Mouse (Mus musculus) hematopoietic stem cell, adult 5-6 weeks (primary cell): ENCODE results near the gene Tubb1. TPM values are rescaled to one million over a fixed set of nuclear protein-coding genes. Genes with fewer than 3 reads are reported as not detected.

Experiments used
- ATAC-seq, 2 experiments: fragments of 125-278 bp in 1 of 2; replicated peaks in 1 of 2; 2 replicates each; pipeline ENCODE4 v1.8.0; 2016 to 2017; ENCODE audit warnings: inconsistent platforms in 2 of 2, mild to moderate bottlenecking in 2 of 2, moderate number of reproducible peaks in 2 of 2, low read depth in 1 of 2, moderate TSS enrichment in 1 of 2; ENCODE audit not compliant: low FRiP score in 2 of 2, poor library complexity in 2 of 2, severe bottlenecking in 2 of 2, insufficient read depth in 1 of 2, low TSS enrichment in 1 of 2
- total RNA-seq: library from RNA; stranded (forward); fragments of 172-1452, 232-1000 nt; gene quantifications from 2 replicates; pipeline ENCODE4 v1.2.3, GENCODE M21; 2017

The Tubb1 gene
- total RNA-seq, 1 experiment from 2014 or later: not detected

- no peak; a peak in 1 of 4 replicates for ATAC-seq
Observed at GRCm38 (mm10) chr2:174473550-174473927, 23.0 kb downstream of the Tubb1 start.

DNA sequence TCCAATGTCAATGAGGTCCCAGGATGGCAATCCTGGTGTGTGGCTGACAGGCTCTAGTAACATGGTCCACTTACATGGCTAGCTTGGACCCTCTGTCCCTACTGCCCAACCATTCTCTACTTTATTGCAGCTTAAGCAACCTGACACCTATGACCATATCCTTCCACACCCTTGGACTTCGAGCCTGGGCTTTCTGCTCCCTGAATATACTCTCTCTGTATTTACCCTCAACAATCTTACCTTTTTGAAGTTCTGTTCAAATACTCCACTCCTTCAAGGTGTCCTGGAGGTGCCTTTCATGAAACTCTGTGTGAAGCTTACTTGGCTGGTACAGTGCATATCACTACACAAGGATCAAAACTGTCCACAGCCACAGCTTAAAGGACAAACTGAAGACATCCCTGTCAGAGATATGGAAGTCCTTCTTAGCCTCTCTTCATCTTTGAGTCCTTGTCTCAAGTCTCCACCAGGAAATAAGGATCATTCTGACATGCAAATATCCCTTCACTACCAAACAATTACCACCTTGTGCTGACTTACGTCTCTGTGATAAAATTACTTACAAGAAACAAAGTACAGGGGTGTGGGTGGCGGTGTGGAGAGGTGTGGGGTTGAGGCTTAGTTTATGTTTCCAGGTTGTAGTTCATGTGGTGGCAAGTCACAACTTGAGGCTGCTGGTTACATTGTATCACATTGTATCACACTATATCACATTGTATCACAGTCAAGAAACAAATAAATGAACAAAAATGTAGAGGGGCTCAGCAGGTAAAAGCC lies 27.2 kb downstream of the Tubb1 start:
- no peak for ATAC-seq

DNA sequence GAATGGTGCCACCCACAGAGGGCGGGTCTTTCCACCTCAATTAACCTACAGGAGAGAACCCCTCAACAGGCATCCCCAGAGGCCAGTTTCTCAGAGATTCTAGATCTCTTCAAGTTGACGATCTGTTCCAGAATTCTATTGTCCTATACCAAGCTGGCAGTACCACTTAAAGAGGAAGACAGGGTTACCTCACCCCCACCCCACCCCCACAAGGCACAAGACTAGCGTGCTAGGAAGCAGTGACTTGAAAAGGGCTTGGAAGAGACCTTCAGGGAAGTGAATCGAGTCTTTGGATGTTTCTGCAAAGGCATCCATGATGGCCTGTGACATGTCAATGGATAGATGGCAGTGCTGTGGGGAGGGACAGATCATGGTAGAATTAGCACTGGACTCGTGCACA lies 28.3 kb downstream of the Tubb1 start:
- no peak for ATAC-seq

DNA sequence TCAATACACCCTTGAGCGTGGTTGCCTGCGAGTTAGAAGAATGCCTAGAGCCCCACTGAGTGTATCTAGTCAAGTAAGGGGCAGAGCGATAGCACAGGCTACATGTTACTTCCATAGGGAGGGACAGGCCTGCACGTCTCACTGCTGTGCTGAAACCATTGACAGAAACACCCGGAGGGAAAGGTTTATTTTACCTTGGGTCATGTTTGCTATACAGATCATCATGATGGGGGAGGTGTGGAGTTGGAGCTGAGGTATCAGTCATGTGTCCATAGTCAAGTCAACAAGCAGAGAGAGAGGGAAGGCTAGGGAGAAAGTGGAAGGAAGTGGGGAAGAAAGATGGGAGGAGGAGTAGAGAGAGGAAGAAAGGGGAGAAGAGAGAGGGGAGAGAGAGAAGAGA lies 36.5 kb downstream of the Tubb1 start:
- ATAC-seq: no peak

GRCm38 (mm10) chr2:174492858-174493257 lies 42.4 kb downstream of the Tubb1 start:
- ATAC-seq: peak; percentile 66 to 71

GRCm38 (mm10) chr2:174500814-174501503 lies 50.5 kb downstream of the Tubb1 start:
- no peak for ATAC-seq

DNA sequence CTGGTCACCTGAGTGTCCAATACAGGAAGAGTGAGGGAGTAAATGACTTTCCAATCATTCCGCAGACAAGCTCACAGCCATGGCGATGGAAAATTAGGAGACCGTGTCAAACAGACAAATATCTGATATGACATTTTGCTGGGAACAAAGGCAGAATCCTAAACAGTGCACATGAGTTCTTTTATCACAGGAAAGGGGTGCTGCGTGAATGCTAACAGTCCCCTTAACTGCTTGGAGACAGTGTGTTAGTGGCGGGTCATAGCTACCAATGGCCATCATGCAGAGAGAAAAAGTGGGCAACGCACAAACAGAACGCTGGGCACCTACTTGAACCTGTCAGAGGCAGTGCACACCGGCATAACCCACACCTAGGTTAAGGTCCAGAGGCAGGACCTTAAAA lies 51.0 kb downstream of the Tubb1 start:
- ATAC-seq: no peak

DNA sequence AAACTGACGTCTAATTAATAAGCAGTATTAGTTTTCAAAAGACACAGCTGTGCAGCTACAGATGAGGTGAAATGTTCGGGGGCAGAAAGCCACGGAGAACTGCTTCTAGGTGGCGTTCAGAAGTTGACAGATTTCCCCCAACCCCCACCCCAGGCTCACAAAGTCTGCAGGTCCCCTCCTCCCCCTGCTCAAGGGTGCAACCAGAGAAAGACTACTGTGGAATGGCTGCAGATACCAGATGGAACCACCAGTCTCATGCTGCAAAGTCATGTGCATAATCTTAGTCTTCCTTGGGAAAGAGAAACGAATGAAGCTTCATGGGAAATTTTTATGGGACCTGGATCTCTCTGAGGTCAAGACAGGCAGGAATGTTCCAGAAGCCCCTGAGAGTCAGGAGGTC lies 51.8 kb downstream of the Tubb1 start:
- ATAC-seq: no peak

DNA sequence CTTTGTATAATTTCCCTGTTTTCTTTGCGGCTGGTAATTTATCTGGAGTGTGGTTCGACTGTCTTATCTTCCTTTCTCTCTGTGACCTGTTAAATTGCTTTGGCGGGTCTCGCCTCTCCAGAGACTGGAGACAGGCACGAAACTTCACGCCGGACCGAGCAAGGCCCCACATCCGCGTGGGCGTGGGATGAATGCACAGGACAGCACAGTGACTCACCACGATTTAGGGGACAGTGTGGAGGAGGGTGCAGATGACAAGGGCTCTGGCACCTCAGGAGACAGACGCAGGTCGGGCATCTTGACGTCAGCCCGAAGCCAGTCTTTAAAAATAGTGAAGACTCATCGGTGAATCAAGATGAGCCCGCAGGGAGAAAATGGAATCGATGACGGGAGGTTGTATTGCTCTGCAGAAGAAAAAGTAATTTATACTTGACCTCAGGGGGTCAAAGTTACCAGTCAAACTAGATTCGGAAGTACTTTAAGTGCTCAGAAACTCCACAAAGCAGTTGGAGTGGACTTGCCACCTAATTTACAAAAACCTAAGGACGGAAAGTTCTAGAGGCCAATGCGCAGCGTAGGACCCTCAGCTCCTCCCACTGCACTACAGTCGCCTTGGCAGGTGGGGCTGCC lies 52.5 kb downstream of the Tubb1 start:
- no peak for ATAC-seq

Other genes starting within 250 kb of the Tubb1 start
- 245 and 262 TPM in 2 replicates for gene Gnas, start 166.4 kb upstream of the Tubb1 start, total RNA-seq
- 6.4 and 9.1 TPM in 2 replicates for gene Gm20721, start 104.0 kb upstream of the Tubb1 start, total RNA-seq
- gene Nelfcd, start 34.9 kb upstream of the Tubb1 start, total RNA-seq: 43.4 and 50.9 TPM in 2 replicates
- gene Ctsz, start 11.7 kb upstream of the Tubb1 start, total RNA-seq: 85.3 and 109 TPM in 2 replicates
- 153 and 381 TPM in 2 replicates for gene Atp5e, start 13.4 kb downstream of the Tubb1 start, total RNA-seq
- gene Prelid3b, start 22.4 kb downstream of the Tubb1 start, total RNA-seq: 103 and 110 TPM in 2 replicates
- 12.4 and 15.1 TPM in 2 replicates for gene Zfp831, start 192.8 kb downstream of the Tubb1 start, total RNA-seq